In genomic region chr3:9519491-9519890, GRCm38 (mm10) we compare ENCODE assay signal across 11 mouse cellular contexts.
A peak's percentile ranks its signal among the peaks of the same experiment; 100 is the strongest.
DNase-seq lines count a peak whose midpoint lies in the region; ATAC-seq and TF ChIP-seq lines count a peak whose summit lies in the region.
"Had no signal": no experiment of that assay in that cellular context is flagged by ENCODE, and none has a peak within 500 bp of the region (broad histone marks: within the 10 kb centered on the region; RNA-seq: fewer than 3 reads in every experiment).

No protein-coding gene starts in this region.

- intact Hi-C loops in heart, adult 2 months (cut with DNase I), result no loop called here

- no peak overlapping the region for H3K4me2 ChIP-seq in heart, embryonic 15.5 days
- no peak overlapping the region for H3K4me2 ChIP-seq in liver, postnatal 0 days (ENCODE audit: low read depth, low read length)
- no peak overlapping the region for H3K4me2 ChIP-seq in liver, embryonic 11.5 days
- H3K4me2 ChIP-seq in limb, embryonic 14.5 days (replicated peaks; ENCODE audit: low read depth, low read length, severe bottlenecking), result no peak overlapping the region

- H3K36me3 ChIP-seq in heart, embryonic 15.5 days, result no peaks in the 10 kb centered on the region
- no peaks in the 10 kb centered on the region for H3K36me3 ChIP-seq in heart, adult 2 months (ENCODE audit: control insufficient read depth, insufficient read depth, low read length)
- H3K36me3 ChIP-seq in liver, postnatal 0 days (replicated peaks; ENCODE audit: insufficient read depth, low read length), result no peaks in the 10 kb centered on the region
- H3K36me3 ChIP-seq in liver, embryonic 11.5 days (ENCODE audit: control insufficient read depth, insufficient read depth, low read length), result no peaks in the 10 kb centered on the region
- H3K36me3 ChIP-seq in embryonic facial prominence, embryonic 10.5 days (replicated peaks), result no peaks in the 10 kb centered on the region
- no peaks in the 10 kb centered on the region for H3K36me3 ChIP-seq in limb, embryonic 14.5 days (ENCODE audit: control insufficient read depth, insufficient read depth, low read length)
- H3K36me3 ChIP-seq in thymus, adult 2 months (ENCODE audit: control insufficient read depth, insufficient read depth, low read length), result no peaks in the 10 kb centered on the region
- H3K36me3 ChIP-seq: liver, embryonic 13.5 days had no signal

- no peak for DNase-seq in heart, adult 2 months
- no peak for DNase-seq in liver, postnatal 0 days
- DNase-seq in liver, embryonic 11.5 days (ENCODE audit: low spot score), result no peak
- no peak for DNase-seq in embryonic facial prominence, embryonic 10.5 days (ENCODE audit: low spot score)
- no peak for DNase-seq in limb, embryonic 14.5 days (ENCODE audit: low spot score)
- no peak for DNase-seq in thymus, adult 2 months
- DNase-seq in right cerebral cortex, adult 18-20 months, result no peak
- DNase-seq: kidney, adult 9 months; liver, embryonic 13.5 days; thymus, postnatal 36 days had no signal

- TF ChIP-seq POLR2A in heart, adult 2 months (IDR thresholded peaks at IDR 0.05; ENCODE audit: insufficient read depth, low read depth, low read length), result no peak
- no peak for TF ChIP-seq POLR2A in limb, embryonic 14.5 days (IDR thresholded peaks at IDR 0.05; ENCODE audit: borderline replicate concordance, extremely low read depth, insufficient read depth, insufficient read length)
- TF ChIP-seq POLR2A in thymus, adult 2 months (IDR thresholded peaks at IDR 0.05; ENCODE audit: control insufficient read depth, extremely low read depth, insufficient read depth, low read length, poor library complexity), result no peak

- no peaks in the 10 kb centered on the region for H3K9me3 ChIP-seq in heart, embryonic 15.5 days (replicated peaks)
- no peaks in the 10 kb centered on the region for H3K9me3 ChIP-seq in liver, postnatal 0 days (ENCODE audit: low read length)
- no peaks in the 10 kb centered on the region for H3K9me3 ChIP-seq in liver, embryonic 11.5 days (ENCODE audit: control insufficient read depth, low read length)
- H3K9me3 ChIP-seq in embryonic facial prominence, embryonic 10.5 days, result no peaks in the 10 kb centered on the region
- H3K9me3 ChIP-seq in limb, embryonic 14.5 days (ENCODE audit: control insufficient read depth, low read length), result no peaks in the 10 kb centered on the region
- H3K9me3 ChIP-seq: liver, embryonic 13.5 days had no signal

- H3K9ac ChIP-seq in heart, embryonic 15.5 days, result no peak overlapping the region
- no peak overlapping the region for H3K9ac ChIP-seq in heart, adult 2 months (ENCODE audit: low read depth, low read length)
- no peak overlapping the region for H3K9ac ChIP-seq in liver, postnatal 0 days (replicated peaks)
- no peak overlapping the region for H3K9ac ChIP-seq in liver, embryonic 11.5 days (ENCODE audit: low read depth, low read length)
- H3K9ac ChIP-seq in limb, embryonic 14.5 days (ENCODE audit: low read depth, low read length, severe bottlenecking), result no peak overlapping the region
- H3K9ac ChIP-seq: liver, embryonic 13.5 days had no signal

- no peak for ATAC-seq in heart, embryonic 15.5 days (replicated peaks; ENCODE audit: insufficient number of reproducible peaks, insufficient read depth, low FRiP score, low read depth)
- no peak for ATAC-seq in liver, postnatal 0 days
- ATAC-seq in liver, embryonic 11.5 days (replicated peaks; ENCODE audit: low FRiP score), result no peak
- no peak for ATAC-seq in limb, embryonic 14.5 days (ENCODE audit: low FRiP score, low read depth)

- peak overlapping the region; percentile 78; the same call in 1 of the 2 replicates for H3K27ac ChIP-seq in heart, embryonic 15.5 days
- no peak overlapping the region for H3K27ac ChIP-seq in heart, adult 2 months
- peak overlapping the region; percentile 73; the same call in 1 of the 2 replicates for H3K27ac ChIP-seq in liver, postnatal 0 days (ENCODE audit: low read depth)
- no peak overlapping the region for H3K27ac ChIP-seq in liver, embryonic 11.5 days (ENCODE audit: low read depth, low read length)
- H3K27ac ChIP-seq in embryonic facial prominence, embryonic 10.5 days (replicated peaks), result peak overlapping the region; percentile 75; the same call in 1 of the 2 replicates
- H3K27ac ChIP-seq in limb, embryonic 14.5 days (replicated peaks; ENCODE audit: low read depth, low read length), result peak overlapping the region; percentile 75; the same call in 1 of the 2 replicates
- H3K27ac ChIP-seq in thymus, adult 2 months (ENCODE audit: control insufficient read depth, insufficient read depth, low read length), result no peak overlapping the region

- TF ChIP-seq EP300 in heart, adult 2 months (IDR thresholded peaks at IDR 0.05; ENCODE audit: insufficient read depth, low read depth, low read length), result no peak
- TF ChIP-seq EP300 in liver, postnatal 0 days (IDR thresholded peaks at IDR 0.05; ENCODE audit: low read depth), result no peak

- TF ChIP-seq CTCF in heart, adult 2 months (IDR thresholded peaks at IDR 0.05), result no peak
- no peak for TF ChIP-seq CTCF in liver, postnatal 0 days (IDR thresholded peaks at IDR 0.05; ENCODE audit: low read depth)
- no peak for TF ChIP-seq CTCF in thymus, adult 2 months (IDR thresholded peaks at IDR 0.05; ENCODE audit: borderline replicate concordance, control insufficient read depth, extremely low read depth, insufficient read depth, low read length, poor library complexity)

- H3K4me1 ChIP-seq in heart, embryonic 15.5 days (replicated peaks), result peaks cover 61% of the 10 kb centered on the region
- H3K4me1 ChIP-seq in heart, adult 2 months (ENCODE audit: control insufficient read depth, insufficient read depth, low read length), result peaks cover 10% of the 10 kb centered on the region
- peaks cover 29% of the 10 kb centered on the region for H3K4me1 ChIP-seq in liver, postnatal 0 days (ENCODE audit: insufficient read depth)
- peaks cover 21% of the 10 kb centered on the region for H3K4me1 ChIP-seq in liver, embryonic 11.5 days (replicated peaks; ENCODE audit: control insufficient read depth, insufficient read depth, low read length)
- peaks cover 77% of the 10 kb centered on the region for H3K4me1 ChIP-seq in embryonic facial prominence, embryonic 10.5 days
- H3K4me1 ChIP-seq in limb, embryonic 14.5 days (ENCODE audit: control insufficient read depth, insufficient read depth, low read length), result peaks cover 54% of the 10 kb centered on the region
- H3K4me1 ChIP-seq in thymus, adult 2 months (replicated peaks; ENCODE audit: control insufficient read depth, insufficient read depth, low read length), result peaks cover 25% of the 10 kb centered on the region

- no peaks in the 10 kb centered on the region; the same call in 1 of the 2 replicates for H3K79me2 ChIP-seq in heart, adult 2 months (replicated peaks; ENCODE audit: control insufficient read depth, insufficient read depth, low read length)

- H3K4me3 ChIP-seq in heart, embryonic 15.5 days, result no peak overlapping the region
- H3K4me3 ChIP-seq in heart, adult 2 months, result no peak overlapping the region
- no peak overlapping the region for H3K4me3 ChIP-seq in liver, postnatal 0 days (ENCODE audit: low read depth, low read length)
- H3K4me3 ChIP-seq in liver, embryonic 11.5 days (ENCODE audit: low read depth, low read length), result no peak overlapping the region
- H3K4me3 ChIP-seq in embryonic facial prominence, embryonic 10.5 days, result no peak overlapping the region
- no peak overlapping the region for H3K4me3 ChIP-seq in limb, embryonic 14.5 days (replicated peaks; ENCODE audit: low read length)
- H3K4me3 ChIP-seq in thymus, adult 2 months (ENCODE audit: control insufficient read depth, insufficient read depth, low read length), result no peak overlapping the region
- H3K4me3 ChIP-seq: liver, embryonic 13.5 days had no signal

- WGBS in heart, embryonic 15.5 days, result 74% methylated on average over 4 of the region's 4 CpGs
- 97% methylated on average over 4 of the region's 4 CpGs for WGBS in heart, adult 2 months
- WGBS in liver, postnatal 0 days (ENCODE audit: insufficient replicate concordance), result 75% methylated on average over 4 of the region's 4 CpGs
- 73% methylated on average over 4 of the region's 4 CpGs for WGBS in liver, embryonic 11.5 days
- 53% methylated on average over 4 of the region's 4 CpGs for WGBS in embryonic facial prominence, embryonic 10.5 days
- WGBS in limb, embryonic 14.5 days, result 26% methylated on average over 4 of the region's 4 CpGs
- 85% methylated on average over 4 of the region's 4 CpGs for WGBS in thymus, adult 2 months

- no peaks in the 10 kb centered on the region for H3K27me3 ChIP-seq in heart, embryonic 15.5 days
- H3K27me3 ChIP-seq in heart, adult 2 months (ENCODE audit: control insufficient read depth, insufficient read depth, low read length), result no peaks in the 10 kb centered on the region
- H3K27me3 ChIP-seq in liver, postnatal 0 days (ENCODE audit: insufficient read depth, low read length), result no peaks in the 10 kb centered on the region
- no peaks in the 10 kb centered on the region for H3K27me3 ChIP-seq in liver, embryonic 11.5 days (replicated peaks; ENCODE audit: control insufficient read depth, insufficient read depth, low read length)
- peaks cover 24% of the 10 kb centered on the region for H3K27me3 ChIP-seq in embryonic facial prominence, embryonic 10.5 days (replicated peaks; ENCODE audit: low read depth, poor library complexity, severe bottlenecking)
- no peaks in the 10 kb centered on the region for H3K27me3 ChIP-seq in limb, embryonic 14.5 days (ENCODE audit: control insufficient read depth, insufficient read depth, low read length)
- no peaks in the 10 kb centered on the region for H3K27me3 ChIP-seq in thymus, adult 2 months (ENCODE audit: control insufficient read depth, insufficient read depth, low read length)
- H3K27me3 ChIP-seq: liver, embryonic 13.5 days had no signal

Comparison
In these comparisons a context has a peak if more than half of its experiments do, and no peak if none do; other contexts are left out.
1. H3K27ac ChIP-seq: peak in heart, embryonic 15.5 days (single experiment), liver, postnatal 0 days (single experiment), embryonic facial prominence, embryonic 10.5 days (single experiment) and limb, embryonic 14.5 days (single experiment); none in heart, adult 2 months (single experiment), liver, embryonic 11.5 days (single experiment) and thymus, adult 2 months (single experiment).